Mouse (Mus musculus) small intestine, adult 2 months (tissue): Measurements from ENCODE around the gene Cited4.

Experiments used
- CTCF ChIP-seq: fragments of 200-500 bp; IDR thresholded peaks from 2 replicates; pipeline ENCODE4 v1.5.1; 2012; ENCODE audit warnings: low read depth, mild to moderate bottlenecking, control low read depth, inconsistent platforms, low read length, moderate library complexity, mixed read lengths; ENCODE audit not compliant: insufficient replicate concordance, insufficient read length; ENCODE audit errors: extremely low read depth
- POLR2A ChIP-seq: fragments of 200-500 bp; IDR thresholded peaks from 2 replicates; pipeline ENCODE4 v1.6.1; 2012; ENCODE audit warnings: low read depth, mild to moderate bottlenecking, control low read depth, inconsistent platforms, low read length, moderate library complexity

DNA sequence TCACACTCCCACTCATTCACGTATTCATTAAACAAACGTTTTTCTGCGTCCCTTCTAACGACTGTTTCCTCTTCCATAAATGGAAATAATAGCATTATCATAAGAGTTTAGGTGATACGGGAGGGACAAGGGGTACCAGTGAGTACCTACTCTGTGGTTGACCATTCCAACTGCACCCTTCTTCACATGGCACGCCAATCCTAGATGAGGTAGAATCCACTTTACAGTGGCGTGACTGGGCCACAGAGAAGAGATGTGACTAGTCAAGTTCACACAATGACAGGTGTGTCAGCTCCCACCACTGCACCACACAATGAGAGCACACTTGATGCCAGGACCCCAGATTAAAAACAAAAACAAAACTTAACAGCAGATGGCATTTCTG, 16.2 kb upstream of the Cited4 start:
- TF ChIP-seq CTCF (no peak), POLR2A (no peak)
